Mouse (Mus musculus) brain, embryonic 14.5 days (tissue): ENCODE measurements around the gene Dlg4.

Experiments
- CTCF ChIP-seq: fragments of 200-500 bp; IDR thresholded peaks from 2 replicates; pipeline ENCODE4 v1.5.1; 2012; ENCODE audit warnings: inconsistent platforms, mild to moderate bottlenecking, moderate library complexity, borderline replicate concordance; ENCODE audit not compliant: insufficient read depth, insufficient read length; ENCODE audit errors: extremely low read depth
- POLR2A ChIP-seq: fragments of 200-500 bp; IDR thresholded peaks from 2 replicates; pipeline ENCODE4 v1.6.1; 2012; ENCODE audit warnings: mild to moderate bottlenecking, inconsistent platforms, borderline replicate concordance; ENCODE audit not compliant: poor library complexity, insufficient read depth, insufficient read length, severe bottlenecking; ENCODE audit errors: extremely low read depth

GRCm38 (mm10) chr11:70053156-70053555 lies 36.4 kb downstream of the Dlg4 start:
- TF ChIP-seq CTCF (no peak), POLR2A (no peak)
